Mouse (Mus musculus): ENCODE data around the gene Galnt7. TPM values are rescaled to one million over a fixed set of nuclear protein-coding genes. Genes with fewer than 3 reads are reported as not detected.
"Not testable (repeated sequence)": the region's sequence is repeated elsewhere in the genome, so short reads cannot be mapped to it uniquely, and the experiment has no call there.

Galnt7 gene
- total RNA-seq, 2 experiments from 2014 or later, result 3.9 to 4.9 TPM

- intact Hi-C loops (cut with DNase I), result loop anchor here (2.0 to 5.0 kb wide), 2 partner anchors 16 to 80 kb away; no protein-coding TSS in a partner anchor
- no peak for DNase-seq (ENCODE audit: low spot score)
Observed at GRCm38 (mm10) chr8:57512141-57513056, 140.4 kb downstream of the Galnt7 start.

- intact Hi-C loops (cut with DNase I), result loop anchor here (2.0 to 5.0 kb wide), 3 partner anchors 17 to 79 kb away; no protein-coding TSS in a partner anchor
- peak; percentile 99 for DNase-seq (ENCODE audit: low spot score)
Observed at GRCm38 (mm10) chr8:57511316-57512118, 141.3 kb downstream of the Galnt7 start, which contains the start of gene Hmgb2. Gene Hmgb2 (plus strand): TSS chr8:57511907.

GRCm38 (mm10) chr8:57510791-57511315 lies 142.0 kb downstream of the Galnt7 start:
- DNase-seq (ENCODE audit: low spot score), result no peak
- intact Hi-C loops (cut with DNase I), result loop anchor here (2.0 to 5.0 kb wide), 2 partner anchors 22 to 79 kb away; no protein-coding TSS in a partner anchor

GRCm38 (mm10) chr8:57508657-57509056 lies 144.2 kb downstream of the Galnt7 start:
- intact Hi-C loops (cut with DNase I), result no loop called here
- no peak for DNase-seq (ENCODE audit: low spot score)

- intact Hi-C loops (cut with DNase I), result no loop called here
Observed at GRCm38 (mm10) chr8:57507556-57508063, 145.2 kb downstream of the Galnt7 start.

GRCm38 (mm10) chr8:57505500-57505899 lies 147.3 kb downstream of the Galnt7 start:
- DNase-seq (ENCODE audit: low spot score); intact Hi-C loops (cut with DNase I): not testable (repeated sequence)

More at GRCm38 (mm10) chr8:57507556-57508063, 145.2 kb downstream of the Galnt7 start:
- no peak for DNase-seq (ENCODE audit: low spot score)

- DNase-seq (ENCODE audit: low spot score), result no peak
- intact Hi-C loops (cut with DNase I), result no loop called here
Observed at GRCm38 (mm10) chr8:57503641-57504040, 149.2 kb downstream of the Galnt7 start.

- no peak for DNase-seq (ENCODE audit: low spot score)
- intact Hi-C loops (cut with DNase I), result no loop called here
Observed at GRCm38 (mm10) chr8:57498847-57499511, 153.9 kb downstream of the Galnt7 start.

- no peak for DNase-seq (ENCODE audit: low spot score)
- intact Hi-C loops (cut with DNase I), result no loop called here
Observed at GRCm38 (mm10) chr8:57498494-57498846, 154.4 kb downstream of the Galnt7 start.

- intact Hi-C loops (cut with DNase I), result no loop called here
- no peak for DNase-seq (ENCODE audit: low spot score)
Observed at GRCm38 (mm10) chr8:57491873-57492272, 161.0 kb downstream of the Galnt7 start.

- no peak for DNase-seq (ENCODE audit: low spot score)
- intact Hi-C loops (cut with DNase I), result loop anchor here (2.0 to 5.0 kb wide), 4 partner anchors 21 to 162 kb away; partner anchors contain the start of genes Galnt7 and Hmgb2
Observed at GRCm38 (mm10) chr8:57489896-57490295, 162.9 kb downstream of the Galnt7 start.

- intact Hi-C loops (cut with DNase I), result loop anchor here (2.0 to 5.0 kb wide), 4 partner anchors 21 to 163 kb away; partner anchors contain the start of genes Galnt7 and Hmgb2
- no peak for DNase-seq (ENCODE audit: low spot score)
Observed at GRCm38 (mm10) chr8:57489366-57489765, 163.5 kb downstream of the Galnt7 start.

- DNase-seq (ENCODE audit: low spot score), result peak; percentile 27
- intact Hi-C loops (cut with DNase I), result loop anchor here (2.0 to 5.0 kb wide), 4 partner anchors 22 to 164 kb away; partner anchors contain the start of genes Galnt7 and Hmgb2
Observed at GRCm38 (mm10) chr8:57488312-57488765, 164.5 kb downstream of the Galnt7 start.

- peak; percentile 98 for DNase-seq (ENCODE audit: low spot score)
- intact Hi-C loops (cut with DNase I), result loop anchor here (2.0 to 5.0 kb wide), 4 partner anchors 23 to 165 kb away; partner anchors contain the start of genes Galnt7 and Hmgb2
Observed at GRCm38 (mm10) chr8:57487441-57488155, 165.2 kb downstream of the Galnt7 start, which contains the start of gene Sap30. Gene Sap30 (minus strand): TSS chr8:57487860.

GRCm38 (mm10) chr8:57486491-57487440 lies 166.1 kb downstream of the Galnt7 start:
- intact Hi-C loops (cut with DNase I), result loop anchor here (5.0 kb wide), 3 partner anchors 46 to 166 kb away; partner anchors contain the start of gene Galnt7

GRCm38 (mm10) chr8:57480606-57481005 lies 172.2 kb downstream of the Galnt7 start:
- intact Hi-C loops (cut with DNase I), result no loop called here
- no peak for DNase-seq (ENCODE audit: low spot score)

More at GRCm38 (mm10) chr8:57486491-57487440, 166.1 kb downstream of the Galnt7 start:
- DNase-seq (ENCODE audit: low spot score), result peak; percentile 28

GRCm38 (mm10) chr8:57479700-57480099 lies 173.1 kb downstream of the Galnt7 start:
- intact Hi-C loops (cut with DNase I), result no loop called here
- no peak for DNase-seq (ENCODE audit: low spot score)

Measured in heart, postnatal 25 days (tissue).